Mouse (Mus musculus): ENCODE results near the gene Samt4.
"Not testable (repeated sequence)": the region's sequence is repeated elsewhere in the genome, so short reads cannot be mapped to it uniquely, and the experiment has no call there.

- not testable (repeated sequence) for TF ChIP-seq POLR2A, CTCF (IDR thresholded peaks at IDR 0.05; ENCODE audit: extremely low read depth, insufficient read depth, low read length)
Measured at GRCm38 (mm10) chrX:154468386-154468785, 13.4 kb upstream of the Samt4 start.
